Mouse (Mus musculus) adrenal gland, adult 2 months (tissue): ENCODE measurements around the gene Gpm6b. TPM values are rescaled to one million over a fixed set of nuclear protein-coding genes. Genes with fewer than 3 reads are reported as not detected.

Experiments
- DNase-seq: peaks from one replicate; pipeline ENCODE4 v3.0.0; 2021
- polyA plus RNA-seq: library from polyadenylated mRNA; depleted of rRNA; stranded (reverse); fragments of >200 nt; gene quantifications from 2 replicates; pipeline ENCODE4 v1.2.3, GENCODE M21; 2012
- total RNA-seq, 2 experiments: library from RNA; stranded (reverse); gene quantifications; 2 replicates each; pipeline ENCODE4 v1.2.3; 2021

Gpm6b gene
- total and polyA plus RNA-seq, 3 experiments: 1.2 to 7.3 (median 4.4) TPM

GRCm38 (mm10) chrX:166304355-166304754 is 65.6 kb downstream of the Gpm6b start:
- no peak for DNase-seq

DNA sequence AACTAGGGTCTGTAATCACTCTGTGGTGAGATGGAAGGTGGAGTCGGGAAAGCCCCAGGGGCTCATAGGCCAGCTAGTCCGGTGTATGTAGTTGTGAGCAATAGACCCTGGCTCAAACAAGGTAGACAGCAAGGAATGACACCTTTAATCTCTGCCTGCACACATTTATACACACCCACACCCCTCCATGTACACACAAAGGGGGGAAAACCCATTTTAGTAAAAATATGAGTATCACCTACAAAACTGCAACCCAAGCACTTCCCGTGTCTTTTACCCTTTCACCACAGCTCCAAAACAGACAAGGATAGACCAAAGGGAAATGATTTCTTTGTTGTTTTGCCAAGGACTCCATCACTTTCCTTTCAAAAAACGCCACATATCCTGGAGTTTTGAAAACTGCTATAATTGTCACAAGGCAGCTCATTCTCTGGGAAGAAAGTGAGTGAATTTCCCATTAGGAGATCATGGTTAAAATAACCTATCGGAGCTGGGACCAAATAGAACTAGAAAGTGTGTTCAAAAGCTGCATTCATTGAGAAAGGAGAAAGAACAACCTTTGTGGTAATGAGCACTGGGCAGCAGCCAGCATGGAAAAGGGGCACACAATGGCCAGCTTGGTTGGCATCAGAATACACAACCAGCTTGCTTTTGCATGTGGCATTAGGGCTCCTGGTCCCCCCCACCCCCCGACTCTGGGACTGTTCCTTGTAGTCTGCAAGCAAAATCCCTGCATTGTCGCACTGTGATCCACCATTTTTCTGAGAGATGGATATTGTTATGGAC is 68.9 kb downstream of the Gpm6b start:
- DNase-seq: no peak

- no peak for DNase-seq
These were observed 70.1 kb downstream of the Gpm6b start for GRCm38 (mm10) chrX:166308798-166309197.

DNA sequence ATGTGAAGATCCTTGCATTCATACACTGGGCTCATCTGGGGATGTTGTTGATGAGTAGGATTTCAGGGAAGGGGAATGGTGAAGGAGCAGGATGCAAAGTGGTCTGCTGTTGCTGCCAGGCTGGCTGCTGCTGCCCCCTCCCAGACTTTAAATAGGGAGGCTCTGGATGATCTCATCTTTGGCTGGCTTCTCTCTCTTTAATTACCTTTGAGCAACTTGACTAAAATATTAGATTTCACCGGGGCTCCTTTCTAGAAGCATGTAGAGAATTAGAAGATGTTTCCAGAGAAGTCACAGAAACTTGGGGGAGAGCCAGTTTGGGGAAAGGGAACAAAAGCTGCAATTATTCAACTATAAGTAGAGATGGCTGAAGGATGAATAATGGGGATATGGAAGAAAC is 76.5 kb downstream of the Gpm6b start:
- no peak for DNase-seq

DNA sequence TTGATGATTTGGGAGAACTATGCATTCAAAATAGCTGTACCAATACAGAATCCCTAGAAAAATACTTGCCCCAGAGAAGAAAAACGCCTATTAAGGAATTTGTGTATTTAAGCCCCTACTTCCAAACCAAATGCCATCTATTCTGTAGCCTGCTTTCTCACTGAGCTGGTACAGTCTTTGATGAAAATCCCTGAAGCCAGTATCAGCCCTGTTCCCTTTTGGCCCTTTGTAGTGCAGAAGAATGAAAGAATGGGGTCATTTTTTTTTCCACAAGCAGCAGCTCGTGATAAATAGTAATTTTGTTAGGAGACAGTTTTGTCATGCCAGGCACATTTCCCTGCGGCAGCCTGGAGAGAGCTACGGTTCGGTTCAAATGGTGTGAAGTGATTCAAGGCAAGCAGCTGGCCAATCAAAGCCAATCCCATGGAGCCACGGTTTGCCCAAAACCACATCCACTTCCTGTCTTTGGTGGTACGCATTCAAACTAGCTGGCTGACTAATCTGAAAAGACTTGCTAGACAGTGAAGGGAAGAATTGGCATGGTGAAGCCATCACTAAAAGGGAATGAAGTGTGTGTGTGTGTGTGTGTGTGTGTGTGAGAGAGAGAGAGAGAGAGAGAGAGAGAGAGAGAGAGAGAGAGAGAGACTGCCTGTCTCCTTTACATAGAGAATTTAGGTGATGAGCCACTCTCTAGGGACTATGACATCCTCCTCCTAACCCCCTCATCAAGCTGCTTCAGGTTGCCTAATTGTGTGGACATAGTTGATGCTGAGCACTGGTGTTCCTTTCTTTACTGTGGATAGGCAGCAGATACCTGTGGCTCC is 78.1 kb downstream of the Gpm6b start:
- DNase-seq: no peak

GRCm38 (mm10) chrX:166317376-166317679 is 78.6 kb downstream of the Gpm6b start:
- DNase-seq: no peak

GRCm38 (mm10) chrX:166323226-166323625 is 84.5 kb downstream of the Gpm6b start:
- no peak for DNase-seq

DNA sequence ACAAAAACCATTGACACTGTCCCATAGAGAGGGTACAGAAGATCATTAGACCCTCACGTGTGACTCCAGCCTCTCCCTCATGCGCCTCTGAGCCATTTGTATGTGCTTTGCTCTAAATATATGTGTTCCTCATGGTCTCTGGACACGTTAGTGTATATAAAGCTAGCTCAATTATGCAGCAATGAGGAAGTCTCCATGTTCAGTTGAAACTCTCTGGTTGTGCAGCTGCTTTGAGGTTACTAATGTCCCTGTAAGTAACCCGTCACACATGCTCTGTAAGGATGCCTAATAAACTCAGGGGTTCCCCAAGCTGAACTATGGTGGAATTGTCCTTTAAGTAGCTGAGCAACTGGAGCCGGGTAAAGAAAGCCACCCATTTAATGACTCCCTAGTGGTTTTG is 88.9 kb downstream of the Gpm6b start:
- no peak for DNase-seq

DNA sequence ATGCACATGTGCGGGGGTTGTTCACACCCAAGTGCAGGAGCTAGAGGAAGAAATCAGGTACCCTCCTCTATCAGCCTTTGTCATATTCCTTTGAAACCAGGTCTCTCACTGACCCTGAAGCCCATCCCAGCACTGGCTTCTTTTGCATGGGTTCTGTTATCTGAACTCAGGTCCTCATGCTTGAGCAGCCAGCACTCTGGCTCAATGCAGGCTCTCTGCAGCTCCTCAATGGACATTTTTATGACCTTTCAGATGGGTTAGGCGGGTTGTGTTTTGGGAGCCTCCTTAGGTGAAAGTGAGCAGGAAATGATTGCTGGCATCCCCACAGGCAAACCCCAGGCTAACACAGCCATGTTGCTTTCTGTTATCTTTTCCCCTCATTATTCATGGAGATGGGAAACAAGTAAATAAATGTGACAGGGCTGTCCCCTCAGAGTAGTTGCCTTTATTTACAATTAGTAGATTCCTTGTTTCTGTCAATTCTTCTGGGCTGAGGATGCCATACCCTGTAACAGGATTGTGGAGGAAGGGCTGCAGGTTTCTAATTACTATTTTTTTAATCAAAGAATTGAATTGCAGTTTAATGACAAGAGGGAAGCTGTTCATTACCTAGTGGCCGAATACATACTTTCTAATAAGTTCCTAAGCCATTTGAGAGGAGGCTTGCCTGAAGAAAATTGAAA is 89.6 kb downstream of the Gpm6b start:
- no peak for DNase-seq

DNA sequence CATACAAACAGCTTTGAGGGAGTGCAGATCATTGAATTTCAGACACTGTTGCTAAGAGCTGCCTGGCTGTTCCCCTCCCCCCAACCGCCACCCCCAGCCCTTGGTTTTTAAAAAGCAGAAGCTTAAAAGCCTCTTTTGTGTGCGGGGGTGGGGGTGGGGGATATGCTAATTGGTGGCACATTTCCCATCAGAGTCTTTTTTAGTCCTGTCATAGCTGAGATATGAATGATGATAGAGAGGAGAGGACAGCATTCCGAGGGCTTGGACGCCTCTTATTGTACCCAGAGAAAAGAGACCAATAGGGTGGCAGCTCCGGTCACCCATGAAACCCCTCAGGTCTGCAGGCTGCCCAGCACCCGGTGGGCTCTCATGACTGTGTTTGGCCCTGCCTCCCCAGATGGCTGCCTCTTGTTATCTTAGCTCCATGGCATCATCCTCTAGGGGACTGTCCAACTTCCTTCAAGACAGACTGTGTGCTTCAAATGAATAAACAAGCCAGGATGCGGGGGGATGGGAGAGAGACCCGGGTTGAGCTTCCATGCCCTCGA is 90.3 kb downstream of the Gpm6b start:
- no peak for DNase-seq

- peak; percentile 55 for DNase-seq
These were observed 95.9 kb downstream of the Gpm6b start for GRCm38 (mm10) chrX:166334516-166335136.

DNA sequence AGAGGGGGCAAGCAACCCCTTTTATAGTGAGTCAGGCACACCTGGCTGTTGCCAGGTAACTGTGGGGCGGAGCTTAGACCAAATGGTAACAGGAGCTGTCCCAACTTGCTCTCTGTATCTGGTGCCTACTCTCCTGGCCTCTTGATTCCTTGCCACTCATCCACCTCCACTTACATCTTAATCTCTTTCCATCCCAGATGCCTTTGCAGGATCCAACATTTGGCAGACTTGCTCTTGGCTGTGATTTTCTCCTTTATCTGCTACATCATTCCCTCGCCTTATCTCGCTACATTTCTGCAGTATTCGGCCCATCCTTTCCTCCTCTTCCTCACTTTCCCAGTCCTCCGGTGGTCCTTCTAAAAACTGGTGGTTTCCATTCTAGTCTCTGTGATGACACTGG is 99.6 kb downstream of the Gpm6b start:
- DNase-seq: no peak

- no peak for DNase-seq
These were observed 100.2 kb downstream of the Gpm6b start for GRCm38 (mm10) chrX:166338784-166339520.

DNA sequence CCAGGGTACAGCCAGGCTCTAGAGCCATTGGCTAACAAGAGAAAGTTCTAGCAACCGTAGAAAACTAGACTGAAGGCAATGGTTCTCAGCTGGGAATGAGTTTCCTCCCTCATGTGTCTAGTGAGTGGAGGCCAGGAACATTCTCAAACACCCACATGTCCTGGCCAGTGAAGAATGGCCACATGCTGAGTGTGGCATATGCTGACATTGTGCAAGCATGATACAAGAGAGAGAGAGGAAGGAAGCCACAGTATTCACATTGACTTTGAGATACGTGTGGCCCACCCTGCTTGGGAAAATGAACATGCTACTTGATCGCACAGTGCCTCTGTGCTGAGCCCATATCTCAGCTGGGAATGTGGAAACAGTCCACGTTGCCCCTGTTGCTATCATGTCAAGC is 101.2 kb downstream of the Gpm6b start:
- DNase-seq: no peak

GRCm38 (mm10) chrX:166341795-166342194 is 103.1 kb downstream of the Gpm6b start:
- no peak for DNase-seq

DNA sequence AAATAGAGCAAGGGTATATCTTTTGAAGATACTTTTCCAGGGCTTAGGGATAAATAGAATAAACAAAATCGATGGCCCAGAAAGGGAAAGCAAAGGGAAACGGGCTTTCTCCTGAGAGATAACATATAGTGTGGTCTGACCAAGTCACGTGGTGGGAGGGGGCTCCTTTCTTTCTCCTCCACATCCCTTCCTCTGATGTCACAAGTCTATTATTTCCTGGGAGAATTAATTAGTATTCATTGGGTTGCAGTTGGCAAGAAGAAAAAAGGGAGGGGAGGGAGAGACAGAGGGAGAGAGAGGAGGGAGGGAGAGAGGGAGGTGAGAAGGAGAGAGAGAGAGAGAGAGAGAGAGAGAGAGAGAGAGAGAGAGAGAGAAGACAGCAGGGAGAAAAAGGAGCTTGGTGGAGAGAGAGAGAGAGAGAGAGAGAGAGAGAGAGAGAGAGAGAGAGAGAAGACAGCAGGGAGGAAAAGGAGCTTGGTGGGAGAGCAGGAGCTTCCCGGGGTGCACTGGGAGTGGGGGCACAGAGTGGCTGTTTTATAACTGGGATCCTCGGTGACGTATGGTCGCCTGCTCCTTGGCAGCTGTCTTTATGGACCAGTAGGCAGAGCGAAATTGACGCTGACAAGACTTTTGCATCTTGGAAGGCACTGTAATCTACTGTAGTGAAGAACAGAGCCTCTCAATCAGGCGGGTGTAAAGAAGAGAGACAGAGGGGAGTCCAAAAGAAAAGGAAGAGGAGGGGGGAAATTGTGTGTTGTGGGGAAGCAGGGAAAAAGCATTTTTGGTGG is 105.7 kb downstream of the Gpm6b start:
- DNase-seq: no peak

DNA sequence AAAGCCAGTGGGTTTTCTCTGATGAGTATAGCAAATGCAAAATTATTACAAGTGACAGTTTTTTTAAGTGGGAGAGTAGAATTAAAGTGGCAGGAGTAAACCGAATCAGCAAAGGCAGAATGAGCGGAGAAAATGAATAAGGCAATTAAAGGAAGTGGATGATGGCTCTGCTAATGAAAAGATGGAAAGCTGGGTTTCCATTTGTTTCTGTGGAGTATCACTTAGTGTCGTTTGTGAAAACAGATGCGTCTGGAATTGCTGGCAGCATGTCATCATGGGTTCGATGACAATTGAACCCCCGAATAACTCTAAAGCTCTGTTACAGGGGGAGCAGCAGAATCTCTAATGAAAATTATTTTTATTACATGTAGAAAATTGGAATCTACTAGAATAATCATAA is 109.4 kb downstream of the Gpm6b start:
- DNase-seq: no peak

GRCm38 (mm10) chrX:166348634-166349033 is 109.9 kb downstream of the Gpm6b start:
- no peak for DNase-seq

DNA sequence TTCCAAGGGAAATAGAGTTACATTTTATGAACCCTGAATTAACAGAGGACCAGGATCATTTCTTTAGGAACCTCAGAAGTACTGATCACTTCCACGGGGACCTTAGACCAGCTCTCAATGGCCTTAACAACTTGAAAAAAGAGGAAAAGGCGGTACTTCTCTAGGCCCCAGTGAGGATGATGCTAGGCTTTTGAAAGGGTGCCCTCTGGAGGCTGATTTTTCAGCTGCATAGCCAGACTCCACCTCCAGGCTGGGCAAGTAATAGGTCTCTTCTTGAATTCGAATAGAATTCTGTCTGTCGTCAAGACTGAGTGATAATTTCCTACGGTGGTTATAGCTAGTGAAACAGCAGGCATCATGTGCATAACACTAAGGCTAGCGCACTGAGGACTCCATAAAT is 113.1 kb downstream of the Gpm6b start:
- DNase-seq: peak; percentile 42

DNA sequence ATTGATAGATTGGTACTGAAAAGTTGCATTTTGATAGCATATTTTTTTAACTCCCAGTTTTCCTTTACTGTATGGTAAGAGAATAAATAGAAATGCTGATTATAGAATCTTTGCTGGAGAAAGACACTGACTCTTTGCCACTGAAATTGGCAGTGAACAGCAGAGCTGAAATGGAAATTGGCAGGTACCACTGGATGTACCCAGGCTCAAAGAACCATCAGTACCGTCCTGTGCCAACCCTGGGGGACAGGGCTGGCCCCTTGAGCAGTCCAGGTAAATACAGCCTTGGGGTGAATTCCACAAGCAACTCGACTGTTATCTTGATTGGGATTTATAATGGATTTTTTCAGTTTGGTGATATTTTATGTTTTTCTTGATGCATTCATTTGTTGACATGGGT is 114.7 kb downstream of the Gpm6b start:
- no peak for DNase-seq

GRCm38 (mm10) chrX:166354913-166355312 is 116.2 kb downstream of the Gpm6b start:
- no peak for DNase-seq
